Mouse (Mus musculus): ENCODE measurements around the gene Hmgcll1.

GRCm38 (mm10) chr9:76035058-76035457 is 20.4 kb downstream of the Hmgcll1 start:
- TF ChIP-seq CTCF (IDR thresholded peaks at IDR 0.05; ENCODE audit: low read depth, low read length) (no peak), POLR2A (IDR thresholded peaks at IDR 0.05; ENCODE audit: borderline replicate concordance, low read depth, low read length) (no peak)
